Mouse (Mus musculus): ENCODE results near the gene Atf7ip2.

The Atf7ip2 gene

DNA sequence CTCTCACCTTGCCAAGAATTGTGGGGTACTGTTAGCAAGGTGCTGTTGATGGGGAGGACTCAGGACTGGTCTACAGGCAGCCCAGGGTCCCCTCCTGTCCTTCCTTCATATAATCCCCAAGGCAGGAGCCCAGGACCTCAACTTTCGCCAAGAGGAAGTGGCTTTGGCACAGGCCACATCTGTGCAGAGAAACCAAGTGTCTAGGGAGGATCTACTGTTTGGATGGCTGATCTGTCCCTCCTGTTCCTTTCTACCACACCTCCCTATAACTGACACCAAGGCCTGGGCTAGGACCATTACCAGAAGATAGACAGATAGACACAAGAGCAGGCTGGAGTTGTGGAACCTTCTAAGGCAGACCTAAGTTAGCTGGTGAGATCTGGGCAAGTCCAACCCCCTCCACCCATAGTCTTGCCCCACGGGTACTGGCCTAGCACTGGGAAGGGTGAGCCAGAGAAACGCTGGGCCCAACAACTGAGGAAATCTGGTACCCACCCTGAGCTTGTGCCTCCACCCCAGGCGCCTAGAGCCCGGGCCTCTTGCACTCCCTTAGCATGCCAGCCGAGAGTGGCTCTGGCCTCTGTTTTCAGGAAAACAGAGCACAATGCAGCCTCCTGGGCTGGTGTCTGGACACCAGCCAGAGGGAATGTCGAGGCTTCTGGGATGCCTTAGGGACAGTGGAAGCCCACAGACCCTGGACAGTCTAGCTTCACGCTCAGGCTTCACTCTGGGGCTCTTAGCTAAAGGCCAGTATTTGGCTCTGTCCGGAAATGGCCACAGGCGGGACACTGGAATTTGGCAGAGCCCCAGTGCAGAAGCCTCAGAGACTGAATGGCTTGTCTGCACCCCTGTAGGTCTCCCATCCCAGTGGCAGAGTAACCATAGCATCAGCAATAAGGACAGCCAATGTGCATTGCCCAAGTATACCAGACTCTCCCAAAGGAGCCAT lies 105.5 kb downstream of the Atf7ip2 start:
- DNase-seq, result no peak

DNA sequence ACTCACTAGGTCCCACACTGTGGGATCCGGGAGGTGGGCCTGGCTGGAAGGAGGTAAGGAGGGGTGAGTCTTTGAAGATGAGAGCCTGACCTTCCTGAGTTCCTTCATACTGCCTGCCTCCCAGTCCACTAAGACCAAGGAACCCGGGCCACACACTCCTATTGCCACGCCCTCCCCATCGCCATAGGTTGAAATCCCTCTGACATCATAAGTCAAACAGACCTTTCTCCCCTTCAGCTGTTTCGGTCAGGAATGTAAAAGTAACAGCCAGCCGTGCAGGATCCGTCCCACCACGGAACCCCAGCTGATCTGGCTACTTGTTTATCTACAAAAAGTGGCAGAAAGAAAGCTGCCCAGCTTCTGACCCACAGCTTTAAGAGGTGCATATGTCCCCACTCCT lies 107.1 kb downstream of the Atf7ip2 start:
- DNase-seq, result no peak

DNA sequence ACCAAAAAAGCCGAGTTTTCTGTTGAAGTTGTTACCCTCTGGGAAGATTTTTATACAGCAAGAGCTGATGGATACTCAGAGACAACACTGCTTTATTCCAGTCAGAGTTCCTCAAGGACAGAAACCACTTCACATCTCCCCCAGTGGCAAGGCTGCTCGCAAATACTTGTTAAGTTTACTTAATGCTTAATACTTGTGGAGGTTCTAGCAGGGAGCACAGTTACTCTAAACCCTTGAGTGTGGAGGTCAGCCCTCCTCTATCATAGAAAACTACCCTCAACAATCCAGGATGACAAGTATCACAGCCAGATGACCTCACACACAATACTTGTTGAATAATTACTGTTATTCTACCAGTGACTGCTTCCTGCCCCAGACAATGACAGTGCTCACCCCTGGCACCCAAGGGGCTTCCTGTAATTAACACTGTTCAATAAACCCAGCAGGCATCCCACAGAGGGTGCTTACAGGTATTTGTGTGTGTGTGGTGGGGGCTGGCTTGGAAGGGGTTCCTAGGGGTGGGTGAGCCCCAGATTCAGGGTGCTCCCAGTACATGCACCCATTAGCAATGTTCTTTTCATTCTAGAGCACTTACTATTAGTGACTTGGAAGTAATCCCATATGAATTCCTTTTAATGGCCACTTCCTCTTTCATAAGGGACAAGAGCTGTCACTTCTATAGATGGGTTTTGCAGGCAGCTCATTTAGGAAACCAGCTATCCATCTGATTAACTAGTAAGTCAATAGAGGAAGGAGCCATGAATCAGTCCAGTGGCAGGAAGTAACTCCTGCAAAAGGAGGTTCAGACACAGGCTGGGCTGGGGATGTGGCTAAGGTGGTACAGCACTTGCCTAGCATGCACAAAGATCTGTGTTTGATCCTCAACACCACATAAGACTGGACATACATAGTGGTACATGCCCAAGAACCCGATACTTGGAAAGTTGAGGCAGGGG lies 108.0 kb downstream of the Atf7ip2 start:
- DNase-seq, result no peak
